Mouse (Mus musculus): ENCODE measurements at regions not wholly inside any gene's neighbourhood (a gene's known extent, or its start where the extent isn't known, plus 50 kb on each side); places are given as distances from the start of the nearest gene placed in this dataset.

DNA sequence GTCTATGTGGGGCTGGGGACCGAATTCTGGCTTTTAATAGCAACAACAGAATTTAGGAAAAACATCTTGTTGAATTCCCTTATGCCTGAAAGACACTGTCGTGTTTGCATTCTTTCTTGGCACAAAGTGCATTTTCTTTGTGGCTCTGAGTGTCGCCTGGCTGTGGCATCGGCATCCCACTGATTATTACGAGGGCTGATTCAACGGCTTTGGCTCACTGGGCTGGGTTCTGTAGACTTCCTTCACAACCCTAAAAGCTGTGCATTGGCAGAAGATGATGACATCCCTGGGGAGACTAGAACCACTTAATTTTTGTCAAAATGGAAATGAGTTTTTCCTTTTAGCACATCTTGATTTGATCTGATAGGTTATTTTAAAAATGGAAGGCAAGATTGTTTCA lies 179.8 kb upstream of the Zic1 start:
- Histone ChIP-seq H3K27ac (ENCODE audit: low read length) (no peak overlapping the region), H3K4me2 (ENCODE audit: low read depth, low read length) (no peak overlapping the region), H3K27me3 (ENCODE audit: control insufficient read depth, insufficient read depth, low read length) (no peaks in the 10 kb centered on the region), H3K36me3 (ENCODE audit: control insufficient read depth, insufficient read depth, low read length) (no peaks in the 10 kb centered on the region), H3K9me3 (replicated peaks; ENCODE audit: control insufficient read depth, low read length) (no peaks in the 10 kb centered on the region), H3K9ac (ENCODE audit: low read length) (no peak overlapping the region), H3K4me3 (replicated peaks; ENCODE audit: low read length) (no peak overlapping the region), H3K4me1 (ENCODE audit: control insufficient read depth, insufficient read depth, low read length) (no peaks in the 10 kb centered on the region)
- WGBS, result 69% methylated on average over 6 of the region's 6 CpGs
- ATAC-seq (ENCODE audit: insufficient read depth, low FRiP score), result no peak

DNA sequence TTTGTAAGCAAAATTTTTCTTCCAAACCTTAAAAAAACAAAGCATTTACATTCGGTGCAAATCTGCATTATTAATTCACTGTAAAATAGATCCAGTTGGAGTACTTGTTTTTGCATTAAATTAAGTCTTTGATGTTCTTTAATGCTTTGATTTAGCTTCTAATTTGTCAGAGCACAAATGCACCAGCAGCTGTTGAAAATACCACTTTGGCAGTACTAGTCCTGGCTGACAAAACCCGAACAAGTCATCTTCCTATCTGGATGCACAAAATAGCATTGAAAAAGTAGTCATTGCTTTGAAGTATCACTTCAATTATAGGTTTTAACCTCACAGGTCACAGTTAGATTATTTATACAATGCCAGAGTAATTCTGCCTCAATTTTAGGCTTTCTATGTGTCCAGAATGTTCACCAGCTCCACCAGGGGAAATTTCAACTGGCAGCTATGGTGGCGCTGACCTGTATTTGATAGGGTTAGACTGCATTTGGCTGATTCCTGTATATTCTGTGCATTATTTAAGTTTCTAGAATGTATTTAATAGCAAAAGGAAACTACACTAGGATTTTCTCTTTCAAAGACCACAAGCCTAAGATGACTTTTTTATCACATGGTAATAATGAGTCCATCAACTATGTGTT lies 163.3 kb upstream of the Zic1 start:
- Histone ChIP-seq H3K9me3 (replicated peaks; ENCODE audit: control insufficient read depth, low read length) (no peaks in the 10 kb centered on the region), H3K27ac (ENCODE audit: low read length) (no peak overlapping the region), H3K4me1 (ENCODE audit: control insufficient read depth, insufficient read depth, low read length) (no peaks in the 10 kb centered on the region), H3K36me3 (ENCODE audit: control insufficient read depth, insufficient read depth, low read length) (no peaks in the 10 kb centered on the region), H3K9ac (ENCODE audit: low read length) (no peak overlapping the region), H3K4me2 (ENCODE audit: low read depth, low read length) (no peak overlapping the region), H3K4me3 (replicated peaks; ENCODE audit: low read length) (no peak overlapping the region), H3K27me3 (ENCODE audit: control insufficient read depth, insufficient read depth, low read length) (no peaks in the 10 kb centered on the region)
- 77% methylated on average over 3 of the region's 3 CpGs for WGBS
- ATAC-seq (ENCODE audit: insufficient read depth, low FRiP score), result no peak

DNA sequence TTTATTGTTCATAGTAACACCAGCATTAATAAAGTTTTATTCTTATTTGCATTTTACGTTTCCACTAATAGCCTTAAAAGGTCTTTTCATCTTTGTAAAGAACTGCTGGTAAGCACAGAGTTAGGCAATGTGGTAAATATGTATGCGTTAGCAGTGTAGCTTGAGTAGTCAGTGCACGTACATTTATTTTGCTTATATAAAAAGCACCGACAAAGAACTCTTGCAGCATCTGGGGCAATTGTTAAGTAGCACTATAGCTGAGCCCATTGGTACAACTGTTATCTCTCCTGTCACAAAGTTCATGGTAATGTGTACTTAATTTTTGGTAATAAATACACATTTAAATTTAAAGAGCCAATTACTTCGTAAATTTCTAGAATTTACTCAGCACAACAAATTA lies 162.8 kb upstream of the Zic1 start:
- Histone ChIP-seq H3K9me3 (replicated peaks; ENCODE audit: control insufficient read depth, low read length) (no peaks in the 10 kb centered on the region), H3K27me3 (ENCODE audit: control insufficient read depth, insufficient read depth, low read length) (no peaks in the 10 kb centered on the region), H3K4me3 (replicated peaks; ENCODE audit: low read length) (no peak overlapping the region), H3K4me2 (ENCODE audit: low read depth, low read length) (no peak overlapping the region), H3K27ac (ENCODE audit: low read length) (no peak overlapping the region), H3K36me3 (ENCODE audit: control insufficient read depth, insufficient read depth, low read length) (no peaks in the 10 kb centered on the region), H3K9ac (ENCODE audit: low read length) (no peak overlapping the region), H3K4me1 (ENCODE audit: control insufficient read depth, insufficient read depth, low read length) (no peaks in the 10 kb centered on the region)
- ATAC-seq (ENCODE audit: insufficient read depth, low FRiP score), result no peak
- 68% methylated on average over 5 of the region's 5 CpGs for WGBS

DNA sequence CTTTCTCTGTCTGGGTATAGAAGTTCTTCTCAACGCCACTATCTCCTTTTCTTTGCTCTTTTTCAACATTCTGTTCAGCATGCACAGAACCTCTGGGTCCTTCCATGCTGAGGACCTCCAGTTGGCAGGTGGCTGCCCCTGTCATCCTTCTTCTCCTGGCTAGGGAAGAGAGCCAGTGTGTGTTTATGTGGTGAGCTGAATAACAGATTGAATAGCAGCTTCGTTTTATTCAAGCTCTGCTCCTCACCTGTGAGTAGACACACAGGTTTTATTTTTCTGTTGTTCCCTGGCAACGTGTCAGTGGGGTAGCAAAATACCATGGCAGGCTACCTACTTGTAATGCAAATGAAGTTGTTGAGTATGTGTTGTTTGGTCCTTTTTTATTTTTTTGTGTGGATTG lies 154.9 kb upstream of the Zic1 start:
- Histone ChIP-seq H3K4me3 (replicated peaks; ENCODE audit: low read length) (no peak overlapping the region), H3K27me3 (ENCODE audit: control insufficient read depth, insufficient read depth, low read length) (no peaks in the 10 kb centered on the region), H3K9ac (ENCODE audit: low read length) (no peak overlapping the region), H3K9me3 (replicated peaks; ENCODE audit: control insufficient read depth, low read length) (no peaks in the 10 kb centered on the region), H3K27ac (ENCODE audit: low read length) (no peak overlapping the region), H3K4me2 (ENCODE audit: low read depth, low read length) (no peak overlapping the region), H3K4me1 (ENCODE audit: control insufficient read depth, insufficient read depth, low read length) (no peaks in the 10 kb centered on the region), H3K36me3 (ENCODE audit: control insufficient read depth, insufficient read depth, low read length) (no peaks in the 10 kb centered on the region)
- no peak for ATAC-seq (ENCODE audit: insufficient read depth, low FRiP score)
- WGBS, result 35% methylated on average over 3 of the region's 3 CpGs

DNA sequence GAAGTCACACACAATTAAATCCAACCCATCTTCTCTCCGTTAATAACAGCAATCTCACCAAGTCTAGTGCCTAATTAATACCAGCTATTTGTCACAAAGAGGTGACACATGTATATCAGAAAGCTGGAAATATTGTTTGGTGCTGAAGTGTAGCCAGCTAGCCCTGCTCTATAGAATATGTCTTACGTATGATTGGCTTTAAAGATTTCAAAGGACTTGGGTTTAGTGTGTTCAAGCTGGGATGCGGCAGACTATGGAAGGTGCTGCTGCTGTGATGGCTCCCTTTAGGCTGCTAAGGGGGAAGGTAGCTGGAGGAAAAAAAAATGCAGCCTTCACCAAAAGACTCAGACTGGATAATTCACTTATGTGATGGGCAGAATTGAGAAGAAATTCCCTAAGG lies 144.1 kb upstream of the Zic1 start:
- Histone ChIP-seq H3K27ac (ENCODE audit: low read length) (no peak overlapping the region), H3K9me3 (replicated peaks; ENCODE audit: control insufficient read depth, low read length) (no peaks in the 10 kb centered on the region), H3K4me2 (ENCODE audit: low read depth, low read length) (no peak overlapping the region), H3K27me3 (ENCODE audit: control insufficient read depth, insufficient read depth, low read length) (no peaks in the 10 kb centered on the region), H3K36me3 (ENCODE audit: control insufficient read depth, insufficient read depth, low read length) (no peaks in the 10 kb centered on the region), H3K4me1 (ENCODE audit: control insufficient read depth, insufficient read depth, low read length) (no peaks in the 10 kb centered on the region), H3K9ac (ENCODE audit: low read length) (no peak overlapping the region), H3K4me3 (replicated peaks; ENCODE audit: low read length) (no peak overlapping the region)
- ATAC-seq (ENCODE audit: insufficient read depth, low FRiP score), result no peak
- 79% methylated on average over 3 of the region's 3 CpGs for WGBS

DNA sequence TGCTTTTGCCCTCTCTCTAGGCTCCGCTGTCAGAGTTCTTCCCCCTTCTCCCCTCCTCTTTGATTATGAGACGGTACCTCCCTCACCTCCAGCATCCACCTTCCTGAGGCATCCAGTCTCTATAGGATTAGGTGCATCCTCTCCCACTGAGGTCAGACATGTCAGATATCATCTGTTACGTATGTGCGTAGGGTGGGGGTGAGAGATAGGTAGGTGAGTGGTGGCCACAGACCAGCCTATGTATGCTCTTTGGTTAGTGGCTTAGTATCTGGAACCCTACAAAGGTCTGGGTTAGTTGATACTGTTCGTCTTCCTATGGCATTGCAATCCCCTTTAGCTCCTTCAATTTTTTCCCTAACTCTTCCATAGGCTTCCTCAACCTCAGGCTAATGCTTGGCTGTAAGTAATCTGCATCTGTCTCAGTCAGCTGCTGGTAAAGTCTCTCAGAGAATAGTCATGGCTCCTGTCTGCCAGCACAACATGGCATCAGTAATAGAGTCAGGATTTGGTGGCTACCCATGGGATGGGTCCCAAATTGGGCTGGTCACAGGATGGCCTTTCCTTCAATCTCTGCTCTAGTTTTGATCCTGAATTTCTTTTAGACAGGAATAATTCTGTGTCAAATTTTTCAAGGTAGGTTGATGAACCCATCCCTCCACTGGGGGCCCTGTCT lies 138.2 kb upstream of the Zic1 start:
- ATAC-seq (ENCODE audit: insufficient read depth, low FRiP score), result peak; percentile 47; the same call in 1 of the 2 replicates
- Histone ChIP-seq H3K9me3 (replicated peaks; ENCODE audit: control insufficient read depth, low read length) (no peaks in the 10 kb centered on the region; the same call in 1 of the 2 replicates), H3K4me1 (ENCODE audit: control insufficient read depth, insufficient read depth, low read length) (no peaks in the 10 kb centered on the region), H3K27ac (ENCODE audit: low read length) (no peak overlapping the region), H3K27me3 (ENCODE audit: control insufficient read depth, insufficient read depth, low read length) (no peaks in the 10 kb centered on the region), H3K36me3 (ENCODE audit: control insufficient read depth, insufficient read depth, low read length) (no peaks in the 10 kb centered on the region), H3K4me2 (ENCODE audit: low read depth, low read length) (no peak overlapping the region), H3K4me3 (replicated peaks; ENCODE audit: low read length) (no peak overlapping the region), H3K9ac (ENCODE audit: low read length) (no peak overlapping the region)
- WGBS, result 65% methylated on average over 5 of the region's 5 CpGs

DNA sequence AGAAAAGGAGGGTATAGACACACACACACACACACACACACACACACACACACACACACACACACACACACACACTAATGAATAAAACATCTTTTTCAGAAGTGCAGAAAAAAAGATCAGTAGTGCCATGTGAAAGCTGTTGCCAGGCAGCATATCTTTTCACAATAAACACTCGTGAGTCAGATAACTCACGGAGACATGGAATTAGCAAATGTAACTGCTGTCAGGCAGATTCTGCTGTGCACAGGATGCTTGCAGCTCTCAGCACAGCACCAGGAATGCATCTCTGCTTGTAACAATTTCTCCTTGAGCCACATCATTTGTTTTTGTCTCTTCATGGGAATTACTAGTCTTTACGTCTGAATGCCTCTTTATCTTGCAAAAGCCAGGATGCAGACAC lies 111.0 kb upstream of the Zic1 start:
- 22% methylated on average over 3 of the region's 3 CpGs for WGBS

DNA sequence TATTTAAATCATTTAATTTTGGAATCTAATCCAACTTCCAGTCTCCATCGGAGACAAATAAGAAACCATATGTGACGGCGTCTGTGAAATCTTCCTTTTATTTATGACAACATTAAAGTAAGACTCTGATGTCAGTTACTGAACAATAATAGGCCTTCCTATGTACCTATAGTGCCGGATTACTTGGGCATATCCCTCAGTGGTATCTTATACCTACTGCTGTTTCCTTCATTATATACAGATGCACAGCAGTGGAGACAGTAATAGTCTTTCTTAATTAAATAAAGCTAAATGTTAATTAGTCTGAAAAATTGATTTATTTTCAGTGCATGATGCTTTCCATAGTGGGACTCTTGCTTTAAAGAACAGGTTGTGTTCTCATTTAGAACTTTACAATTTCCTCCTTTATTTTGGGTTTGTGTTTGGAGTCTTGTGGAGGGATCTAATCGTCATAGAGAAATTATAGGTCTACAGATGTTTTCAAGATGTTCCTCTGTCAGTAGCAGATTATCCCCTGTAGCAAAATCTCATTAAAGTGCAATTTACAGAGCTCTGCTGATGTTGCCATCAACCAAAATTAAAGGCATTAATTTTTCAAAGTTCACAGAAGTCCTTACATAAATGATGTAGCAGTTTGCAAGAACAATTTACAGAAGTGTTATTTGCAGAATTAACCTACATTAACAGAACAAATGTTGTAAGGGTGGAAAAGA lies 97.3 kb upstream of the Zic1 start:
- WGBS, result 75% methylated on average over 5 of the region's 5 CpGs

More for the DNA sequence above, 111.0 kb upstream of the Zic1 start:
- Histone ChIP-seq H3K9ac (ENCODE audit: low read length) (no peak overlapping the region), H3K9me3 (replicated peaks; ENCODE audit: control insufficient read depth, low read length) (no peaks in the 10 kb centered on the region), H3K36me3 (ENCODE audit: control insufficient read depth, insufficient read depth, low read length) (no peaks in the 10 kb centered on the region), H3K27ac (ENCODE audit: low read length) (no peak overlapping the region), H3K4me3 (replicated peaks; ENCODE audit: low read length) (no peak overlapping the region), H3K4me2 (ENCODE audit: low read depth, low read length) (no peak overlapping the region), H3K27me3 (ENCODE audit: control insufficient read depth, insufficient read depth, low read length) (no peaks in the 10 kb centered on the region), H3K4me1 (ENCODE audit: control insufficient read depth, insufficient read depth, low read length) (no peaks in the 10 kb centered on the region)
- no peak for ATAC-seq (ENCODE audit: insufficient read depth, low FRiP score)

DNA sequence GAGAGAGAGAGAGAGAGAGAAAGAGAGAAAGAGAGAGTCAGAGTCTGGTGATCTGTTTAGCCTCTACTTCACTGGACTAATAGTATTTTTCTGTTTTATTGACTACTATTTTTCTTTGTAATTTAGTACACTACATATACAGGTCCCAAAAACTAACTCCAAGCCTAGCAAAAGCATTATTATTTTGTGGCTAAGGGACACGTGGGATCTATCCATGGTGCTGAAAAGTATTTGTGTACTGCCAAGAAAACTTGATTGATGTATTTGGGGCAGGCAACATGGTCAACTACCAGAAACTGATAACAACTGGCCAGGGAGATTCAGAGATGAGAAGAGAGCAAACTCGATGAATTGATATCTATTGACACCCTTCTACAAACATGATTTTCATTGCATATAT lies 94.3 kb upstream of the Zic1 start:
- ATAC-seq (ENCODE audit: insufficient read depth, low FRiP score), result no peak
- Histone ChIP-seq H3K9me3 (replicated peaks; ENCODE audit: control insufficient read depth, low read length) (no peaks in the 10 kb centered on the region), H3K36me3 (ENCODE audit: control insufficient read depth, insufficient read depth, low read length) (no peaks in the 10 kb centered on the region), H3K4me1 (ENCODE audit: control insufficient read depth, insufficient read depth, low read length) (no peaks in the 10 kb centered on the region), H3K4me3 (replicated peaks; ENCODE audit: low read length) (no peak overlapping the region), H3K9ac (ENCODE audit: low read length) (no peak overlapping the region), H3K4me2 (ENCODE audit: low read depth, low read length) (no peak overlapping the region), H3K27me3 (ENCODE audit: control insufficient read depth, insufficient read depth, low read length) (no peaks in the 10 kb centered on the region), H3K27ac (ENCODE audit: low read length) (no peak overlapping the region)
- 24% methylated on average over 2 of the region's 2 CpGs for WGBS

More for the DNA sequence above, 97.3 kb upstream of the Zic1 start:
- H3K27ac ChIP-seq (ENCODE audit: low read length), result no peak overlapping the region
- no peaks in the 10 kb centered on the region for H3K36me3 ChIP-seq (ENCODE audit: control insufficient read depth, insufficient read depth, low read length)
- no peak overlapping the region for H3K4me3 ChIP-seq (replicated peaks; ENCODE audit: low read length)
- no peak for ATAC-seq (ENCODE audit: insufficient read depth, low FRiP score)
- no peaks in the 10 kb centered on the region for H3K27me3 ChIP-seq (ENCODE audit: control insufficient read depth, insufficient read depth, low read length)
- H3K9me3 ChIP-seq (replicated peaks; ENCODE audit: control insufficient read depth, low read length), result no peaks in the 10 kb centered on the region
- no peak overlapping the region for H3K9ac ChIP-seq (ENCODE audit: low read length)
- no peaks in the 10 kb centered on the region for H3K4me1 ChIP-seq (ENCODE audit: control insufficient read depth, insufficient read depth, low read length)
- H3K4me2 ChIP-seq (ENCODE audit: low read depth, low read length), result no peak overlapping the region

Data from stomach, embryonic 16.5 days (tissue).